Mouse (Mus musculus) stomach, embryonic 15.5 days (tissue): ENCODE data around the gene Cic. TPM values are rescaled to one million over a fixed set of nuclear protein-coding genes. Genes with fewer than 3 reads are reported as not detected.

Experiments used
- ATAC-seq: fragments of 200-750 bp; cut with Nextera tagmentation; 2 replicates; pipeline ENCODE4 v1.8.0; 2017; ENCODE audit warnings: low read depth, moderate number of reproducible peaks, moderate TSS enrichment; ENCODE audit not compliant: insufficient read depth, low FRiP score
- H3K27ac ChIP-seq: fragments of 300-500 bp; sonication (generic); 2 replicates; pipeline ENCODE4 v1.5.1; 2015; ENCODE audit warnings: mild to moderate bottlenecking, inconsistent platforms
- H3K27me3 ChIP-seq: fragments of 300-500 bp; sonication (generic); replicated peaks from 2 replicates; pipeline ENCODE4 v1.6.1; 2015; ENCODE audit warnings: inconsistent platforms
- H3K36me3 ChIP-seq: fragments of 300-500 bp; sonication (generic); 2 replicates; pipeline ENCODE4 v1.6.1; 2015; ENCODE audit warnings: inconsistent platforms
- H3K4me1 ChIP-seq: fragments of 300-500 bp; sonication (generic); 2 replicates; pipeline ENCODE4 v1.6.1; 2015; ENCODE audit warnings: inconsistent platforms
- H3K4me2 ChIP-seq: fragments of 300-500 bp; sonication (generic); 2 replicates; pipeline ENCODE4 v1.6.1; 2015; ENCODE audit warnings: mild to moderate bottlenecking, inconsistent platforms
- H3K4me3 ChIP-seq: fragments of 300-500 bp; sonication (generic); replicated peaks from 2 replicates; pipeline ENCODE4 v1.5.1; 2015; ENCODE audit warnings: inconsistent platforms
- H3K9ac ChIP-seq: fragments of 300-500 bp; sonication (generic); 2 replicates; pipeline ENCODE4 v1.6.1; 2015; ENCODE audit warnings: inconsistent platforms
- H3K9me3 ChIP-seq: fragments of 300-500 bp; sonication (generic); 2 replicates; pipeline ENCODE4 v1.6.1; 2016; ENCODE audit warnings: inconsistent platforms
- WGBS: fragments of 180-500 bp; shearing (Covaris S2); methylation state at CpG from one replicate; pipeline ENCODE4 v1.1.7; 2015; 5-methylcytosine and 5-hydroxymethylcytosine counted together
- polyA plus RNA-seq: library from polyadenylated mRNA; unstranded; fragments of >200 nt; fragmentation: Nextera tagmentation; extraction: Ambion mirVana; gene quantifications from 2 replicates; pipeline ENCODE4 v1.2.1, GENCODE M21; 2015

The Cic gene
- polyA plus RNA-seq, 1 experiment from 2014 or later: 36.4 TPM

- Histone ChIP-seq H3K9ac (no peak overlapping the region), H3K27me3 (no peaks in the 10 kb centered on the region), H3K36me3 (peaks cover 19% of the 10 kb centered on the region), H3K27ac (no peak overlapping the region; the same call in 1 of the 2 replicates), H3K4me3 (no peak overlapping the region), H3K4me2 (no peak overlapping the region), H3K4me1 (peaks cover 59% of the 10 kb centered on the region), H3K9me3 (no peaks in the 10 kb centered on the region)
- WGBS: 83% methylated on average over 22 of the region's 22 CpGs
- ATAC-seq: peak; percentile 44; the same call in 1 of the 2 replicates
Measured at GRCm38 (mm10) chr7:25273259-25274241, 6.0 kb downstream of the Cic start.

GRCm38 (mm10) chr7:25274571-25274970 lies 7.1 kb downstream of the Cic start:
- 31% methylated on average over 5 of the region's 5 CpGs for WGBS
- H3K27me3 ChIP-seq: no peaks in the 10 kb centered on the region
- peaks cover 50% of the 10 kb centered on the region for H3K4me1 ChIP-seq
- H3K9ac ChIP-seq: 0 out of 2 replicates have a peak overlapping the region, but pooled peaks have one; percentile 1
- H3K9me3 ChIP-seq: no peaks in the 10 kb centered on the region
- no peak overlapping the region for H3K4me2 ChIP-seq
- peaks cover 19% of the 10 kb centered on the region for H3K36me3 ChIP-seq
- no peak for ATAC-seq
- H3K27ac ChIP-seq: peak overlapping the region; percentile 100; the same call in 1 of the 2 replicates
- no peak overlapping the region for H3K4me3 ChIP-seq

- 80% methylated on average over 3 of the region's 3 CpGs for WGBS
- Histone ChIP-seq H3K4me2 (no peak overlapping the region), H3K27ac (peak overlapping the region; percentile 100), H3K4me3 (no peak overlapping the region), H3K9ac (0 out of 2 replicates have a peak overlapping the region, but pooled peaks have one; percentile 1), H3K27me3 (no peaks in the 10 kb centered on the region), H3K9me3 (no peaks in the 10 kb centered on the region), H3K36me3 (peaks cover 19% of the 10 kb centered on the region), H3K4me1 (peaks cover 49% of the 10 kb centered on the region)
- ATAC-seq: no peak
Measured at GRCm38 (mm10) chr7:25274996-25275395, 7.5 kb downstream of the Cic start.

- Histone ChIP-seq H3K9me3 (no peaks in the 10 kb centered on the region), H3K36me3 (peaks cover 19% of the 10 kb centered on the region), H3K27ac (peak overlapping the region; percentile 100), H3K4me1 (peaks cover 51% of the 10 kb centered on the region), H3K4me2 (no peak overlapping the region), H3K9ac (peak overlapping the region; percentile 34; the same call in 1 of the 2 replicates), H3K4me3 (no peak overlapping the region), H3K27me3 (no peaks in the 10 kb centered on the region)
- ATAC-seq: no peak
- WGBS: 47% methylated on average over 9 of the region's 9 CpGs
Measured at GRCm38 (mm10) chr7:25275555-25276298, 8.2 kb downstream of the Cic start.

- Histone ChIP-seq H3K27ac (peak overlapping the region; percentile 100), H3K36me3 (peaks cover 16% of the 10 kb centered on the region), H3K4me3 (peak overlapping the region; percentile 71; the same call in 1 of the 2 replicates), H3K27me3 (no peaks in the 10 kb centered on the region), H3K4me2 (peak overlapping the region; percentile 87), H3K4me1 (peaks cover 61% of the 10 kb centered on the region), H3K9me3 (no peaks in the 10 kb centered on the region), H3K9ac (peak overlapping the region; percentile 1; the same call in 1 of the 2 replicates)
- no peak for ATAC-seq
- WGBS: 77% methylated on average over 4 of the region's 4 CpGs
Measured at GRCm38 (mm10) chr7:25277405-25277804, 9.9 kb downstream of the Cic start.

- peak overlapping the region; percentile 71 for H3K4me3 ChIP-seq
- peak overlapping the region; percentile 87 for H3K4me2 ChIP-seq
- WGBS: 8% methylated on average over 4 of the region's 4 CpGs
- H3K27ac ChIP-seq: peak overlapping the region; percentile 100
- peak overlapping the region; percentile 1; the same call in 1 of the 2 replicates for H3K9ac ChIP-seq
- no peaks in the 10 kb centered on the region for H3K27me3 ChIP-seq
- H3K9me3 ChIP-seq: no peaks in the 10 kb centered on the region
- peaks cover 10% of the 10 kb centered on the region; the same call in 1 of the 2 replicates for H3K36me3 ChIP-seq
- no peak for ATAC-seq
- H3K4me1 ChIP-seq: peaks cover 60% of the 10 kb centered on the region
Measured at GRCm38 (mm10) chr7:25277998-25278340, 10.5 kb downstream of the Cic start.

- H3K4me2 ChIP-seq: peak overlapping the region; percentile 87
- H3K9ac ChIP-seq: peak overlapping the region; percentile 65
- 0 out of 2 replicates have a peak, but pooled peaks cover 5% of the 10 kb centered on the region for H3K36me3 ChIP-seq
- peaks cover 62% of the 10 kb centered on the region for H3K4me1 ChIP-seq
- under 1% methylated on average over 58 of the region's 60 CpGs for WGBS
- H3K4me3 ChIP-seq: peak overlapping the region; percentile 71
- ATAC-seq: peak; percentile 65
- no peaks in the 10 kb centered on the region for H3K27me3 ChIP-seq
- peak overlapping the region; percentile 100 for H3K27ac ChIP-seq
- no peaks in the 10 kb centered on the region for H3K9me3 ChIP-seq
Measured at GRCm38 (mm10) chr7:25278341-25279075, 11.0 kb downstream of the Cic start.

- no peaks in the 10 kb centered on the region for H3K27me3 ChIP-seq
- no peaks in the 10 kb centered on the region for H3K36me3 ChIP-seq
- peaks cover 65% of the 10 kb centered on the region for H3K4me1 ChIP-seq
- under 1% methylated on average over 47 of the region's 49 CpGs for WGBS
- peak overlapping the region; percentile 87 for H3K4me2 ChIP-seq
- peak; percentile 36 for ATAC-seq
- H3K9ac ChIP-seq: peak overlapping the region; percentile 33
- H3K4me3 ChIP-seq: peak overlapping the region; percentile 71
- H3K27ac ChIP-seq: peak overlapping the region; percentile 100
- no peaks in the 10 kb centered on the region for H3K9me3 ChIP-seq
Measured at GRCm38 (mm10) chr7:25279076-25279860, 11.8 kb downstream of the Cic start.

- Histone ChIP-seq H3K27me3 (no peaks in the 10 kb centered on the region), H3K27ac (peak overlapping the region; percentile 100), H3K4me3 (peak overlapping the region; percentile 71), H3K9ac (peak overlapping the region; percentile 33), H3K36me3 (peaks cover 5% of the 10 kb centered on the region), H3K4me2 (peak overlapping the region; percentile 87), H3K4me1 (peaks cover 64% of the 10 kb centered on the region), H3K9me3 (no peaks in the 10 kb centered on the region)
- 2% methylated on average over 6 of the region's 6 CpGs for WGBS
- peak; percentile 30 for ATAC-seq
Measured at GRCm38 (mm10) chr7:25279861-25280791, 12.6 kb downstream of the Cic start.
